Mouse (Mus musculus): ENCODE measurements around the gene Hnrnpa2b1. TPM values are rescaled to one million over a fixed set of nuclear protein-coding genes. Genes with fewer than 3 reads are reported as not detected.

Gene Hnrnpa2b1
- total RNA-seq, 2 experiments from 2014 or later, result 795 to 816 TPM

GRCm38 (mm10) chr6:51423466-51424122, 46.1 kb downstream of the Hnrnpa2b1 start:
- intact Hi-C loops (cut with DNase I), result no loop called here

DNA sequence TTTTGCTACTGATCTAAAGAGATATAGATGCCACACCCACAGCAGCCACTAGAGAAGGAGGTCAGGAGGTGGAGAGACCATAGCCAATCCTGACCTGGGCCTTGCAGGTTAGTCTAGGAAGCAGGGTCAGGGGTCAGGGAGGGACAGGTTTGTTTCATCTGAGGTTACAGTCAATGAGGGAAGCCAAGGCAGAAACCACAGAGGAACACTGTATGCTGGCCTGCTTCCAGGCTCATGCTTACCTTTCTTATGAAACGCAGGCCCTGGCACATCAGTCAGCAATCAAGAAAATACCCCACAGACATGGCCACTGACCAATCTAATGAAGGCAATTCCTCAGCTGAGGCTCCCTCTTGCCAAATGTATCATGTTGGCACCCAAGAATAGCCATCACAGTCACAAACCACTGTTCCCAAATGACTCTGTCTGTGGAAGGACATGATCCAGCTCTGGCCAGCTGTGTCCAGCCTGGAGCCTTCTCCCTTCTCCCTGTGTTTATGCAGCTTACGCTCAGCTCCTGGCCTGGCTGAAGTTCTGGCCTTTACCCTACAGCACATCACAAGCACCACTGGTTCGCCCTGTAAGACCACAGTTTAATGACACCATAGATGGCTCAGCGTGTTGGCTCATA, 52.3 kb downstream of the Hnrnpa2b1 start:
- intact Hi-C loops (cut with DNase I), result no loop called here
- DNase-seq, result no peak

More at GRCm38 (mm10) chr6:51423466-51424122, 46.1 kb downstream of the Hnrnpa2b1 start:
- no peak for DNase-seq

GRCm38 (mm10) chr6:51416433-51416832, 53.3 kb downstream of the Hnrnpa2b1 start:
- intact Hi-C loops (cut with DNase I), result no loop called here
- no peak for DNase-seq

Other genes with a start within 250 kb of the Hnrnpa2b1 start
- gene Nfe2l3, start 37.2 kb downstream of the Hnrnpa2b1 start, total RNA-seq (2021), result 10 to 100 TPM; 18.3 to 19.2 TPM
- gene Cbx3, start 466 bp upstream of the Hnrnpa2b1 start, total RNA-seq (2021), result 100 to 1,000 TPM; 209 to 222 TPM
- gene Snx10, start 54.0 kb upstream of the Hnrnpa2b1 start, total RNA-seq (2021), result 10 to 100 TPM; 89.6 to 97.9 TPM

Data from left cerebral cortex, postnatal 4 days (tissue).